In the genomic region with DNA sequence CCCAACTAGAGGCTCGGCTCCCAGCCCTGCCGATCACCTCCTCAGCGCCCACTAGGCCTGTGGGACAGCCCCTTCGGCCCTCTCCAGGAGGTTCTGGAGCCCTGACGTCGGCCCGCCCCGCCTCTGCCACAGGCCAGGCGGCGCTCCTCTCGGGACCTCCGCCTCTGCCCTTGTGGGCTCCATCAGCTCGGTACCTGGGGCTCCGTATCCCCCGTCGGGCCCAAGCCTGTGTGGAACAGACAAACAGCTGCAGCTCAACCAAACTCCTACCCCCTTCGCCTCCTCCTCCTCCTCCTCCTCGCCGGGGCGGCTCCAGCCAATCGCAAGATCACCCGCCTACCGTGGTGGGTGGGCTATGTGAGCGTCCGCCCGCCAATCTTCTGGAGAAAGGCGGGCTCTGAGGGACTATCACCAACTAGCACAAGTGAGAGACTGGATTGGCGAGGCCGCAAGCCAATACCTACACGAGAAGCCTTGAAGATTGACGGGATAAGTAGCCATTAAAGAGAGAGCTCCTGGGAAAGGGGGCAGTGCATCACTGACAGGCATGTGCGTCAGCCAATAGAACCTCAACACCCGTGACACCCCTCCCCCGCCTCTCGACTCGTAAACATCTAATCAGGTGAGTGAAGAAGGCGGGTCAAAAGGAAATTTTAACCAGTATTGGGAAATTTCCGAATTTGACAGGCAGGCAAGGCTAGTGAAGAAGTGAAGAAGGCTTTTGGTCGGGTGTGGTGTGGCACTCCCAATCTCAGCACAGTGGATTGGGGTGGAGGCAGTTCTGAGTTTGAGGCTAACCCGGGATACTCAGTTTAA, we compare ENCODE assay signal across 8 mouse cellular contexts. TPM values are rescaled to one million over a fixed set of nuclear protein-coding genes. Genes with fewer than 3 reads are reported as not detected.
DNase-seq lines count a peak whose midpoint lies in the region; ATAC-seq lines count a peak whose summit lies in the region.

A gene (minus strand): TSS at position 273 of the 816 bp plus-strand sequence.

- DNase-seq in MEL-GATA-1-ER (ENCODE audit: extremely low read depth, low read depth), result peak; percentile 99
- peak; percentile 100 for DNase-seq in cerebellum, adult 8-10 months
- peak; percentile 99 for DNase-seq in forelimb bud, embryonic 11.5 days (ENCODE audit: low read depth, low spot score)
- peak; percentile 100 for DNase-seq in layer of hippocampus, adult 9-10 months (ENCODE audit: low spot score)
- peak; percentile 97 for DNase-seq in ovary, postnatal 10 days (ENCODE audit: low spot score)
- DNase-seq in thymus, postnatal 10 days (ENCODE audit: low spot score in 2 of 2), result peak; percentile 95 to 98

- no peaks in the 10 kb centered on the region for H3K27me3 ChIP-seq in lung, embryonic 16.5 days (ENCODE audit: control insufficient read depth, insufficient read depth, low read depth, low read length)

- H3K4me2 ChIP-seq in lung, embryonic 16.5 days (ENCODE audit: low read depth, low read length), result peak within 1 kb of the TSS; percentile 76

- peak within 1 kb of the TSS; percentile 93 for H3K9ac ChIP-seq in lung, embryonic 16.5 days (ENCODE audit: low read length)

- H3K36me3 ChIP-seq in lung, embryonic 16.5 days (ENCODE audit: control insufficient read depth, insufficient read depth, low read length), result peaks cover 24% of the 10 kb centered on the region

- H3K4me1 ChIP-seq in lung, embryonic 16.5 days (replicated peaks; ENCODE audit: control insufficient read depth, insufficient read depth, low read length), result peaks cover 13% of the 10 kb centered on the region

- H3K27ac ChIP-seq in lung, embryonic 16.5 days (ENCODE audit: low read length), result peak within 1 kb of the TSS; percentile 98

- ATAC-seq in hematopoietic stem cell, adult 5-6 weeks (replicated peaks in 1 of 2; ENCODE audit: insufficient read depth in 1 of 2, low FRiP score in 2 of 2, low TSS enrichment in 1 of 2, low read depth in 1 of 2, poor library complexity in 2 of 2, severe bottlenecking in 2 of 2), result peak; percentile 94 to 97
- ATAC-seq in lung, embryonic 16.5 days (ENCODE audit: low read depth), result peak; percentile 99

- no peaks in the 10 kb centered on the region for H3K9me3 ChIP-seq in lung, embryonic 16.5 days (ENCODE audit: control insufficient read depth, low read length)

- under 1% methylated on average over 40 of the region's 40 CpGs for WGBS in lung, embryonic 16.5 days

- peak within 1 kb of the TSS; percentile 82 for H3K4me3 ChIP-seq in lung, embryonic 16.5 days (ENCODE audit: low read length)

RNA-seq across cellular contexts. Expression of the gene that starts here (rescaled TPM):
- 36.4 and 51.5 TPM in 2 replicates for total RNA-seq in hematopoietic stem cell, adult 5-6 weeks (2017)
- polyA plus RNA-seq in lung, embryonic 16.5 days (2015; fragmentation: Nextera tagmentation; extraction: Ambion mirVana), result 87.9 and 90.6 TPM in 2 replicates

Comparison
In these comparisons a context has a peak if more than half of its experiments do, and no peak if none do; other contexts are left out.
1. Peak in every context shown above with its lines: DNase-seq, ATAC-seq, H3K4me3 ChIP-seq and H3K27ac ChIP-seq.